15 mouse cellular contexts compared by ENCODE assay signal in the genomic region with DNA sequence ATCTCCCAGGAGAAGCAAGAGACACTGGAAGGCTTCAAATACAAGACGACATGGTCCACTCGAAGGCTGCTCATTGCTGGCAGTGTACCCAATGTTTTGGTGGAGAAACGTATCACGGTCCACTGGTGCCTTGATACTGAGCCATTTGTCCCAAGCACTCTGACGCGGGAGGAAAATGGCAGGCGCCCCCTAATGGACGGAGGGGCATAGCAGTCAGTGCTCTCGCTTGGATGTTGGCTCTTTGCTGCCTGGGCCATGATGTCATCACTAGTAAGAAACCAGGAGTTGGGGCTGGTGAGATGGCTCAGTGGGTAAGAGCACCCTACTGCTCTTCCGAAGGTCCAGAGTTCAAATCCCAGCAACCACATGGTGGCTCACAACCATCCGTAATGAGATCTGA.
DNase-seq lines count a peak whose midpoint lies in the region; ATAC-seq and TF ChIP-seq lines count a peak whose summit lies in the region.
"Had no signal": no experiment of that assay in that cellular context is flagged by ENCODE, and none has a peak within 500 bp of the region (broad histone marks: within the 10 kb centered on the region; RNA-seq: fewer than 3 reads in every experiment).

No protein-coding gene starts in this region.

- no peak overlapping the region for H3K9ac ChIP-seq in kidney, postnatal 0 days (ENCODE audit: low read depth, low read length)
- H3K9ac ChIP-seq: embryonic facial prominence, embryonic 13.5 days; forebrain, embryonic 13.5 days; hindbrain, embryonic 15.5 days had no signal

- no peaks in the 10 kb centered on the region for H3K4me1 ChIP-seq in kidney, postnatal 0 days (replicated peaks; ENCODE audit: insufficient read depth, low read length)
- peaks cover 1% of the 10 kb centered on the region for H3K4me1 ChIP-seq in E14TG2a.4 (replicated peaks; ENCODE audit: low read depth, low read length)
- H3K4me1 ChIP-seq in bone marrow macrophage, adult 2 months (ENCODE audit: control insufficient read depth, insufficient read depth, low read length), result no peaks in the 10 kb centered on the region
- H3K4me1 ChIP-seq: embryonic facial prominence, embryonic 13.5 days; forebrain, embryonic 13.5 days; hindbrain, embryonic 15.5 days; megakaryocyte, embryonic 14.5 days had no signal

- no peak overlapping the region for H3K27ac ChIP-seq in kidney, postnatal 0 days
- no peak overlapping the region for H3K27ac ChIP-seq in bone marrow macrophage, adult 2 months (ENCODE audit: insufficient read depth, low read depth, low read length)
- H3K27ac ChIP-seq: embryonic facial prominence, embryonic 13.5 days; forebrain, embryonic 13.5 days; hindbrain, embryonic 15.5 days had no signal

- no peak overlapping the region for H3K4me2 ChIP-seq in kidney, postnatal 0 days (ENCODE audit: low read length)
- H3K4me2 ChIP-seq: embryonic facial prominence, embryonic 13.5 days; forebrain, embryonic 13.5 days; hindbrain, embryonic 15.5 days had no signal

- no peaks in the 10 kb centered on the region for H3K27me3 ChIP-seq in kidney, postnatal 0 days (ENCODE audit: insufficient read depth, low read length)
- peaks cover 18% of the 10 kb centered on the region for H3K27me3 ChIP-seq in E14TG2a.4 (ENCODE audit: insufficient read depth, low read length)
- H3K27me3 ChIP-seq: embryonic facial prominence, embryonic 13.5 days; hindbrain, embryonic 15.5 days had no signal

- H3K9me3 ChIP-seq in kidney, postnatal 0 days (replicated peaks; ENCODE audit: low read length), result no peaks in the 10 kb centered on the region
- no peaks in the 10 kb centered on the region for H3K9me3 ChIP-seq in E14TG2a.4 (ENCODE audit: low read length)
- H3K9me3 ChIP-seq: forebrain, embryonic 13.5 days; hindbrain, embryonic 15.5 days had no signal

- DNase-seq in kidney, postnatal 0 days (ENCODE audit: low spot score), result no peak
- no peak for DNase-seq in kidney, adult 11 months
- peak; percentile 9 for DNase-seq in 3T3-L1 (ENCODE audit: low read depth, low spot score)
- no peak for DNase-seq in embryo, embryonic 11 days
- DNase-seq in ovary, adult 18-20 months (ENCODE audit: low spot score), result no peak
- no peak for DNase-seq in urinary bladder, adult 2 months (ENCODE audit: low spot score)
- DNase-seq: adrenal gland, postnatal 36 days; cerebellum, adult 9-10 months; gastrocnemius, postnatal 25 days had no signal

- no peak overlapping the region for H3K4me3 ChIP-seq in kidney, postnatal 0 days (replicated peaks; ENCODE audit: low read depth, low read length)
- no peak overlapping the region for H3K4me3 ChIP-seq in E14TG2a.4 (replicated peaks; ENCODE audit: low read length)
- H3K4me3 ChIP-seq in bone marrow macrophage, adult 2 months (ENCODE audit: insufficient read depth, low read length), result no peak overlapping the region
- H3K4me3 ChIP-seq: embryonic facial prominence, embryonic 13.5 days; forebrain, embryonic 13.5 days; hindbrain, embryonic 15.5 days; megakaryocyte, embryonic 14.5 days had no signal

- peak; percentile 20; the same call in 1 of the 2 replicates for TF ChIP-seq CTCF in kidney, postnatal 0 days (IDR thresholded peaks at IDR 0.05; ENCODE audit: low read depth)
- peak; percentile 84 for TF ChIP-seq CTCF in E14TG2a.4 (conservative IDR thresholded peaks at IDR 0.05; ENCODE audit: low read length)
- 0 out of 2 replicates have a peak, but pooled peaks have one; percentile 22 for TF ChIP-seq CTCF in bone marrow macrophage, adult 2 months (IDR thresholded peaks at IDR 0.05; ENCODE audit: low read depth, low read length)

- no peak for ATAC-seq in kidney, postnatal 0 days (replicated peaks; ENCODE audit: low FRiP score, low read depth)
- ATAC-seq: forebrain, embryonic 13.5 days had no signal

- no peaks in the 10 kb centered on the region for H3K36me3 ChIP-seq in kidney, postnatal 0 days (ENCODE audit: insufficient read depth, low read length)
- no peaks in the 10 kb centered on the region for H3K36me3 ChIP-seq in E14TG2a.4 (ENCODE audit: insufficient read depth, low read length)
- H3K36me3 ChIP-seq: embryonic facial prominence, embryonic 13.5 days; hindbrain, embryonic 15.5 days had no signal

- 77% methylated on average over 10 of the region's 11 CpGs for WGBS in kidney, postnatal 0 days

- no peak for TF ChIP-seq POLR2A in bone marrow macrophage, adult 2 months (IDR thresholded peaks at IDR 0.05; ENCODE audit: borderline replicate concordance, low read depth, low read length)

Comparison
In these comparisons a context has a peak if more than half of its experiments do, and no peak if none do; other contexts are left out.
1. CTCF ChIP-seq: peak in every context shown above with its lines; median percentile 84 in E14TG2a.4; 22 in bone marrow macrophage, adult 2 months; 20 in kidney, postnatal 0 days.